Mouse (Mus musculus) adrenal gland, adult (tissue): Measurements from ENCODE around the gene Rragc.
"Not testable (repeated sequence)": the region's sequence is repeated elsewhere in the genome, so short reads cannot be mapped to it uniquely, and the experiment has no call there.

Experiments used
- DNase-seq, 2 experiments: peaks; one replicate each; pipeline ENCODE4 v3.0.0; 2022 to 2023; ENCODE audit warnings: low spot score in 1 of 2; ENCODE audit not compliant: inconsistent age in 2 of 2

Gene Rragc

GRCm38 (mm10) chr4:123916748-123917547 lies at the start of gene Rragc:
TSS of gene Rragc (plus strand) at chr4:123917446.
- peak; percentile 100 for DNase-seq

- no peak for DNase-seq
Measured at GRCm38 (mm10) chr4:123893726-123894125, 23.5 kb upstream of the Rragc start.

- DNase-seq, result no peak
Measured at GRCm38 (mm10) chr4:123894295-123894694, 23.0 kb upstream of the Rragc start.

- peak; percentile 31 to 73 for DNase-seq
Measured at GRCm38 (mm10) chr4:123898696-123899095, 18.6 kb upstream of the Rragc start.

- peak in 1 of 2 experiments; percentile 46 for DNase-seq
Measured at GRCm38 (mm10) chr4:123903432-123903831, 13.8 kb upstream of the Rragc start.

DNA sequence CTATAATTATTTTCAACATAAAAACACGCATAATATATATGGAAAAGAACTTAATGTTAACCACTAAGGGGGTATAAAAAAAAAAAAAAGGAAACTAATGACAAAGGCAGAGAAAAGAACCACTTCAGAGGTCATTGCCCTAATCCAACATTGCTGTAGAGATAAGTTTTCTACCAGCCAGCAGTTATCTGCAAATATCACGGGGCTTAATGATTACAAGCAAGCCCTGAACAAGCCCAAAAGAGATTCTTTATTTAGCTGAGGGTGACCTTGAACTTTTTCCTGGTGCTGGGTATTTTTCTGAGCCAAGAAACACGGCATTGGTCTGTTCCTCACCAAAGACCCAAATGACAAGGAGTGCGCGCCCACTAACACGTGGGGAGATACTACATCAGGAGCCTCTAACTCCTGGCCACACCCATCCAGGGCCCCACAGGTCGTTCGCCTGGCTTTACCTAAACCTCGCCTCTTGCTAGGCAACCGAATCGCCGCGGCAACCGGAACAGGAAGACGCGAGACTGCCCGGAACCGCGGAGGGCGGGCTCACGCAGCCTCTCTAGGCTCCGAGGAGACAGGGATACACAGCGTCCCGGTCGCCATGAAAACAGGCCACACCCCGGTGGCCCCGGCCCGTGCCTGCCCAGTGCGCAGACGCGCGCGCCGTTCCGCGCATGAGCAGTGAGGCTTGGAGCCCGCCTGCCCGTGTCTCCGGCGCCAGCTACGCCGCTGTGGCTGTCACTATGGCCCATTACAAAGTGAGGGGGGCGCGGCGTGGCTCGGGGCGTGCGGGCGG lies 12.7 kb upstream of the Rragc start, which contains the start of gene Mycbp:
Gene Mycbp (plus strand): TSS at position 500 of the 793 bp plus-strand sequence.
- peak; percentile 100 for DNase-seq

DNA sequence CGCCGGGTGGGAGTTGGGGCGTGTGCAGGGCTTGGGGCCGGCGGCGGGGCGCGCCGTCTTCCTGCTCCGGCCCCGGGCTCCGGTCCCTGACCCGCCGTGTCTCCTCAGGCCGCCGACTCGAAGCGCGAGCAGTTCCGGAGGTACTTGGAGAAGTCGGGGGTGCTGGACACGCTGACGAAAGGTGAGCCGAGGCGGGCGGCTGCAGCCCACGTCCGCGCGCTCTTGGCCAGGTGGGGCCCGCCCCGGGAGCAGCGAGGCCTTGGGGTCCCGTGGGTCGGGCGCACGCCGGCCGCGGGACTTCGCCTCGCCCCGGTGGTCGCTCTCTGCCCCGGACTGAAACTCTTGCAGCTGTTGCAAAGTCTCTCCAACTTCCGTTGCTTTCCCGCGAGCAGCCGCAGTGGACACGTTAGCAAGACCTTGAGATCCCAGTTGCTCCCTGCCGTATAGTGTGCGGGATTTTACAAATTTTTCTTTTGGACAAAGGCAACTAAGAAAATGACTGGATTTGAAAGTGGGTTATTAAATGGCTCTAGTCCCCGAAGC lies 12.0 kb upstream of the Rragc start:
- no peak for DNase-seq

GRCm38 (mm10) chr4:123911503-123911902 lies 5.7 kb upstream of the Rragc start:
- DNase-seq, result no peak

DNA sequence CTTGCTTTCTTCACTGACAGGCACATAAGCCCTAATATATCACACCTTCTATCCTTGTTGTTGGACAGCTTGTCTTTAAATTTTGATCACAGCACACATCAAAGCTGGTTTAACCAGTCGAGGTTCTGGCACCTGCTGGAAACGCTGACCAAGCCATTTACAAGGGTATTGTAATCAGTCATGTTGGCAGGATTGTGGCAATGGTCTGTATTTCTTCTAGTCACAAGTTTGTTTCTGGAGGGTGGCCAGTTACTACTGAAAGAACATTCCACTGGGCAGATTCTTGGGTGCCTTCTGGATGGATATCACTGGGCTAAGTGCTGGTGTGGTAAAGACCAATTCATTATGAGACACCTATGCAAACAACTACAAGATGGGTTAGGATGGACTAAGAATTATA lies 4.8 kb upstream of the Rragc start:
- peak in 1 of 2 experiments; percentile 81 for DNase-seq

DNA sequence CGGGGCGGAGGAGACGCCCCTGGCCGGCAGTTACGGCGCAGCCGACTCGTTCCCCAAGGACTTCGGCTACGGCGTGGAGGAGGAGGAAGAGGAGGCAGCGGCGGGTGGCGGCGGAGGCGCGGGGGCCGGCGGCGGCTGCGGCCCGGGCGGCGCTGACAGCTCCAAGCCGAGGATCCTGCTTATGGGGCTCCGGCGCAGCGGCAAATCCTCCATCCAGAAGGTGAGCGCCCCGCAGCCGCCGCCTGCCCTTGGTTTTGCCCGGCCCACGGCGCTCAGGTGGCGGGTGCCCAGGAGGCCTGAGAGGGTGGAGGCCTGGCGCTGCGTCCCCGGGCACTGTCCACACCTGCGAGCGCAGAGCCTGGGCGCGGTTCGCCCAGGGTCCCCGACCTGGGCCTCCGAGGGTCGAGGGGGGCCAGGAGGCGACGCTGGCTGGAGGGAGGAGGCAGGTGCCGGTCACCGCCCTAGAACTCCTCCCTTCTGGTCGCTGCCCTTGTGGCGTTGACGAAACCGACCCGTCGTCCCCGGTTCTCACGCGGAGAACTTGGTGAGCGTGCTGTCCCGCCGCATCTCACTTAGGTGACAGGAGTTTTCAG lies 398 bp downstream of the Rragc start, which contains the start of gene 4930535I16Rik:
Gene 4930535I16Rik (minus strand): TSS at position 475 of the 593 bp plus-strand sequence.
- peak in 1 of 2 experiments; percentile 81 for DNase-seq

GRCm38 (mm10) chr4:123918851-123919250 lies 1.6 kb downstream of the Rragc start:
- no peak for DNase-seq

DNA sequence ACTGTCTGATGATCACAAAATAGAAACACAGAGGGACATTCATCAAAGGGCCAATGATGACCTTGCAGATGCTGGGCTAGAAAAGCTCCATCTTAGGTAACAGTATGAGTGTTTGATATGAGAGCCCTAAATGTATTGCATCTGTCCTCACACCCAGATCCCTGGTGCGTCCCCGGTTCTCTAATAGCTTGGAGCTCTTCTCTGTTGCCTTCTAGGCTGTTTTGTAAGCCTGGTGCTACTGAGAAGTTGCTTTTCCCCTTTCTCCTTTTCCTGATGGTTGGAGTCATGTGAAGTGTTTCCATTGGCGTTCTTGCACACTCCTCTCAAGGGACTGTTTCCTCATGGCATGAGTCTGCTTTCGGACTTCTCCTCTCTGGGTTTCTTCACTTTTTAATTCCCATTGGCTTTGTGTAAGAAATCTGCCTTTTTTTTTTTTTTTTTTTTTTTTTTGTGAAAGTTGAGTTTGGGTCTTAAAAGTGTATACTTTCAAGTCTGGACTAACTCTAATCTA lies 3.9 kb downstream of the Rragc start:
- peak in 1 of 2 experiments; percentile 55 for DNase-seq

GRCm38 (mm10) chr4:123927961-123928360 lies 10.7 kb downstream of the Rragc start:
- DNase-seq, result peak in 1 of 2 experiments; percentile 50

DNA sequence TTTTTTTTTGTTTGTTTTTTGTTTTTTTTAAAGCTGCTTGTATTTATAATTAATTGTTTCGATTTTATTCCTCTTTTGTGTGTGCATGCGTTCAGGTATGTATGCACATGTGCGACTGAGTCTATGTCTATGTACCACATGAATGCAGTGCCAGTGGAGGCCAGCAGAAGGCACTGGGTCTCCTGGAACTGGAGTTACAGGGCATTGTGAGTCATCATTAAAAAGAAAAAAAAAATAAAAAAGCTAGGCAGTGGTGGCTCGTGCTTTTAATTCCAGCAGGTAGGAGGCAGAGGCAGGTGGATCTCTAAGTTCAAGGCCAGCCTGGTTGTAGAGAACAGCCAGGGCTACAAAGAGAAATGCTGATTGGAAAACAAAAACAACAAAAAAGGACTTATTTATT lies 12.7 kb downstream of the Rragc start:
- DNase-seq, result no peak

- DNase-seq, result no peak
Measured at GRCm38 (mm10) chr4:123934306-123934705, 17.1 kb downstream of the Rragc start.

- no peak for DNase-seq
Measured at GRCm38 (mm10) chr4:123936059-123936458, 18.8 kb downstream of the Rragc start.

GRCm38 (mm10) chr4:123939838-123940237 lies 22.6 kb downstream of the Rragc start:
- DNase-seq, result peak; percentile 62 to 89

DNA sequence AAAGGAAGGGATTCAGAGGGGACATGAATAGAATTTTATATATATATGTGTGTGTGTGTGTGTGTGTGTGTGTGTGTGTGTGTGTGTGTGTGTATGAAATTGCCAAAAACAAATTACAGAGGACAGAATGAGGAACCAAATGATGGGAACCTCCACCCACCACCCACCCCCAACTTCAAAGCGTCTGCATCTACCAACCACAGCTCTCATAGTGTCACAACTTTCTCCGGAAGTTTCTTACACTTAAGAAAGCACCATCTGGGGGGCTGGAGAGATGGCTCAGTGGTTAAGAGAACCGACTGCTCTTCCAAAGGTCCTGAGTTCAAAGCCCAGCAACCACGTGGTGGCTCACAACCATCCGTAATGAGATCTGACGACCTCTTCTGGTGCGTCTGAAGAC lies 23.6 kb downstream of the Rragc start:
- not testable (repeated sequence) for DNase-seq

DNA sequence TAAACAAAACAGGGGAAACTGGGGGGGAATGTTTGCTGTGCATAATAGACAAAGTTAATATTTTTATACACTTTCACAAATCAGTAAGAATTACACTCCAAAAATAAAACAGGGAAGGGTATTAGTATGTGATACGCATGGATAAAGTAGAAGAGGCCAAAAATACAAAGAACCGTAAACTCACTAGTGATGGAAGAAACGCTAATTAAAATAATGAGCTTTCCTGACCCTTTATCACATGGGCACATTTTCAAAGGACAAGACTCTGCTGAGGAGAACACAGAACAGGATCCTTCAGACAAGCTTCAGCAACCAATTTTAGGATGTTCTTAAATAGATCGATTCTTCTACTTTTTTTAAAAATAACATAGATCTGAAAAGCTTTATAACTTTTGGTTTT lies 29.5 kb downstream of the Rragc start:
- DNase-seq, result no peak

DNA sequence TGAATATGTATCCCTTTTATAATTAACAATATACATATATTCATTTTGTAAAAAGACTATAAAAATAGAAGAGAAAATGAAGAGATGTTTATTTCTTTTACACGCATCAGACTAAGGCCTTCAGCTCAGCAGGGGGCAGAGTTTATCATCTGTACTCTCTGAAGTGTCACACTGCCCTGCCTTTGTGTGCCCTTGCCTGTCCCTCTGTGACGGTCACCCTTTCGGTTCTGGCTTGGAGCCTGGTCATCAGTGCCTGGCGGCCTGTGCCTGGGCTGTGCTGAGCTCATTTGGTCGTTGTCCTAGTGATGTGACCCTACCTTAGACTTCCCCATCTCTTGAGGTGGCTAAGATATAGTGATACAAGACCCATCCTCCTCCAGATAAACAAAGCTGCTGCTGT lies 29.9 kb downstream of the Rragc start:
- DNase-seq, result peak; percentile 56 to 78

GRCm38 (mm10) chr4:123948901-123949300 lies 31.7 kb downstream of the Rragc start:
- DNase-seq, result no peak
